Mouse (Mus musculus) macrophage (primary cell): Measurements from ENCODE around the gene Ano10. TPM values are rescaled to one million over a fixed set of nuclear protein-coding genes. Genes with fewer than 3 reads are reported as not detected.

Experiments used
- H3K27ac ChIP-seq: fragments of 350-480 bp; formaldehyde crosslinking; 2 replicates; pipeline ENCODE4 v1.9.0; 2021
- H3K36me3 ChIP-seq: fragments of 350-480 bp; formaldehyde crosslinking; 2 replicates; pipeline ENCODE4 v1.9.0; 2021; ENCODE audit errors: inconsistent target
- H3K4me3 ChIP-seq: fragments of 350-480 bp; formaldehyde crosslinking; 2 replicates; pipeline ENCODE4 v1.9.0; 2021; ENCODE audit errors: inconsistent target
- H3K79me2 ChIP-seq: fragments of 350-480 bp; formaldehyde crosslinking; 2 replicates; pipeline ENCODE4 v1.9.0; 2021; ENCODE audit errors: inconsistent target
- WGBS: methylation state at CpG from one replicate; pipeline ENCODE4 v1.1.7; 2026; ENCODE audit warnings: inconsistent platforms; ENCODE audit not compliant: missing documents; 5-methylcytosine and 5-hydroxymethylcytosine counted together
- polyA plus RNA-seq: library from polyadenylated mRNA; stranded (reverse); fragments of 250-400 nt; gene quantifications from 3 replicates; pipeline ENCODE4 v1.2.4, GENCODE M21; 2018; ENCODE audit warnings: inconsistent platforms

The Ano10 gene
- polyA plus RNA-seq, 1 experiment from 2014 or later = 21.6 TPM

DNA sequence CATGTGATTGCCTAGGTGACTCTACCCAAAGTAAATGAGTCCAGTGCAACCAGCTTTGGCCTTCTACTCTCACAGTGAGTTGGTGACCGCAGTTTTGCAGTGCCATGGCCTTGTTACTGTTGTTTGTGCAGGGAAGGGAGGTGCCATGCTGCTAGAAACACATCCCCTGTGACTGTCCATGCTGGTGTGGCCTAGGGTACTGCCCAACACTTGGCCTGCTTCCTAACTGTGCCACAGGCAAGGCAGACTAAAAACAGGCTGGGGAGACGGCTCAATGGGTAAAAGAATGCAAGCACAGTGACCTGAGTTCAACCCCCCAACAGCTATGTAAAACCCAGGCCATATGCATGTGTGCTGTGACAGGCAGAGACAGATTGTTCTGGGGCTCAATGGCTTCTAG lies 74.3 kb downstream of the Ano10 start:
- Histone ChIP-seq H3K27ac (no peak overlapping the region), H3K4me3 (no peak overlapping the region), H3K79me2 (no peaks in the 10 kb centered on the region), H3K36me3 (no peaks in the 10 kb centered on the region)
- 91% methylated on average over 2 of the region's 2 CpGs for WGBS

DNA sequence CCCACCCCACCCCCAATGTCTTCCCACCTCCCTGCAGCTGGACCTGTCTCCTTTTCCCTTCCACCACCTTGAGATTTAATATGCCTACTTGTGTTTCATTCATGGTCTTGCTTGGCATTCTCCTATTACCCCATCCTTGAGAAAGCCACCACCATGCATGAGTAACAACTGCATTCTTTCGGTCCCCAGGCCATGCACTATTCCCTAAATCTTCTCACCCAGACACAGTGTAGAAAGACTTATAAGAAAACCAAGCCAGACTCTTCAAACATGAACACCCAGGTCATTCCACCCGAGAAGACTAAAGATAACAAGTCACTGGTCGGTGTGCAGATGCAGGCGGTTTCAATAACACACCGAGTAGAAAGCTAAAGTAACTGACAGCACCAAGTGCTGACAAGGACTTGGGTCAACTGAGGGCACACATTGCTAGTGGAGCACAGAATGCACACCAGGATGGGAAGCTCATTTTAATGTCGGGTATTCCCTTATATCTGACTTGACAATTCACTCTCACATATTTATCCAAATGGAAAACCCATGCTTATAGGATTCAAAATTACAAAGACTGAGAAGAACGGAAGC lies 77.2 kb downstream of the Ano10 start:
- no peak overlapping the region for H3K4me3 ChIP-seq
- H3K79me2 ChIP-seq = no peaks in the 10 kb centered on the region
- no peak overlapping the region for H3K27ac ChIP-seq
- 97% methylated on average over 7 of the region's 7 CpGs for WGBS
- no peaks in the 10 kb centered on the region for H3K36me3 ChIP-seq

DNA sequence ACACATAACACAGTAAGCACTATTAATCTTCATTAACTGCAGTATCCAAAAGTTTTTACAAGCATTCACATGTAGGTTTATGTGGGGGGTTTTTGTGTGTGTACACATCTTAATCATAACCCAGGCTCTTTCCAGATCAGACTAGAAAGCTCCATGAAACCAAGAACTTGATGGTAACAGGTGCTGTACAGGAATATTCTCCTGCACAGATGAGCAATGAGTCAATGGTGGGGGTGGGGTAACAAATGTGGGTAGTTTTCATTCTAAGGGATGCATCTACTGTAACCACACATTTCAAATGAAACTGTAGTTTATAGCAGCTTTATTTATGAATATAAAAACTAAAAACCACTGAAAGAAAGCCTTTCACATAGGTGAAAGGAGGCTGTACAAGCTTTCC lies 79.1 kb downstream of the Ano10 start:
- no peaks in the 10 kb centered on the region for H3K36me3 ChIP-seq
- H3K4me3 ChIP-seq = no peak overlapping the region
- H3K27ac ChIP-seq = no peak overlapping the region
- no peaks in the 10 kb centered on the region for H3K79me2 ChIP-seq

DNA sequence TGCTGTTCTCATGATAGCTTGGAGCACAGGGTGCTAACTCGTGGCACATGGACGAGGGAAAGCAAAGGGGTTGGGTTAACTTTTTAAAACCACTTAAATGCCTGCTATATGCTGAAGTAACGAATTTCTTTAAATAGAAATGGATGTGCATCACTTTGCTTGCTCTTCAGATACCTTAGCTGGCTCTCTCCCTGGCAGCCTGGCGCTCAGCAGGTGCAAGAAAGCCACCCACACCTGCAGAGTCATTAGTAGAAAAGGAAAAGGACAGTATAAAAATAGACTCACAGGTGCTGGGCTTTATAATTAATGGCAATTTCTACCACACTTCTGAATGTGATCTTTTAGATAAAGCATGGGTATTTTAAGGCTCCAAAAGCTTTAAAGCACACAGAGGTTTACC lies 85.9 kb downstream of the Ano10 start:
- 96% methylated on average over 4 of the region's 4 CpGs for WGBS
- Histone ChIP-seq H3K79me2 (no peaks in the 10 kb centered on the region), H3K36me3 (no peaks in the 10 kb centered on the region)

DNA sequence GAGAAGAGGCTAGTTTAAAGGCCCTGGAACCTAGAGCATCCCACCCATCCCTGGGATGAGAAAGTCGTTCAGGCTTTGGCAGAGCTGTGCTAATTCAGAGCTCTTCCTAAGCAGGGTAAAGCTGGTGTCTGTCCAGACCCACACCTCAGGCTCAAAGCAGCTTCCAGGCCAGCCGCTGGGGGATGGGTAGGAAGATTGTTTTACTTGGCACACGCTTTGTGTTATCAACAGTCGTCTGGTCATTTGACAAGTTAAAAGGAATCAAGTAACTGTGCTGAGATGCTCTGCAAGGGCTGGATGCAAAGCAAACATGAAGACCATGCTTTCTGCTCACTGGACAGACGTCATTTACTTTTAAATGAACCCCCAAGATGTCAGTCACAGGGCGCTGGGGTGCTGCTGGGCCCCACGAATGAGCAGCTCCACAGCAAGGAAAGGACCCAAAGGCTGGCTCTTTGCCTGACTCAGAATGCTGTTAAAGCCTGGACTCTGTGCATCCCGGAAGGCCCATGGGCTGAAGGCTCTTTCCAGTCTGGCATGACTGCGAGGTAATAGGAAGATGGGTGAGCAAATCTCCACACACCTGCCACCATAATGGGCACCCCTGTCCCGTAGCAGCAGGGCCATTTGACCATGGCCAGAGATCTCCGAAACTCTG lies 88.6 kb downstream of the Ano10 start:
- no peaks in the 10 kb centered on the region for H3K79me2 ChIP-seq
- H3K36me3 ChIP-seq = no peaks in the 10 kb centered on the region
- H3K27ac ChIP-seq = no peak overlapping the region
- H3K4me3 ChIP-seq = no peak overlapping the region
- WGBS = 97% methylated on average over 11 of the region's 11 CpGs

More for the DNA sequence above, 85.9 kb downstream of the Ano10 start:
- Histone ChIP-seq H3K27ac (no peak overlapping the region), H3K4me3 (no peak overlapping the region)

DNA sequence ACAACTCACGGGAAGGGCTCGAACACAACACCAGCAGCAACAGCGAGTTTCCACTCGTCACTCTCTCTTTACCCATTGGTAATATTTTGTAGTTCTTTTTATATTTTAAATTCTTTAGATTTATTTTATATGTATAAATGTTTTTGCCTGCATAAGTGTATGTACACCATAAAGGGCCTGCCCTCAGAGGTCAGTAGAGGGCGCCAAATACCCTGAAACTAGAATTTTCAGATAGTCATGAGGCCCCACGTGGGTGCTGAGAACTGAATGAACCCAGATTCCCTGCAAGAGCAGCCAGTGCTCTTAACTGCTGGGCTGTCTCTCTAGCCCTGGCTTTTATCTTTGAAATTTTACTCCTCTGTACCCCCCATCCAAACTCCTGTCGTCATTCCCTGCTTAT lies 89.7 kb downstream of the Ano10 start:
- Histone ChIP-seq H3K4me3 (no peak overlapping the region), H3K27ac (no peak overlapping the region), H3K79me2 (no peaks in the 10 kb centered on the region), H3K36me3 (no peaks in the 10 kb centered on the region)
- 89% methylated on average over 7 of the region's 7 CpGs for WGBS

DNA sequence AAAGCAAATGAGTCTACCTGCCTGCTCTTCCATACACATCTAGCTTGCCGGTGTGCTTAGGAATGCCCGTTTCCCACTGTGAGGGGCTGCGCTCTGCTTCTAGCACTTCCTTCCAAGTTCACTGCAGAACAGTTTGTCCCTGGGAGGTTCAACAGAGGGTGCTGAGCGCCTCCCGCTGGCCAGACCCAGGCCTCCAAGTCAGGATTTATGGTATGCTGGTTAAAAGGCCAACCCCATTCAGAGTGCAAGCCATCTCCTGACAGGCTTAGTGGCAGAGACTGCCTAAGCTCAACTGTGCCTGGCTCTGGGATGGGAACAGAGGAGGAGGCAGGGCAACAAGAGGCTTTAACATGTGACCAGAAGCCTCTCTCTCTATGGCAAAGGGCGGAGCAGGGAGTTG lies 95.0 kb downstream of the Ano10 start:
- Histone ChIP-seq H3K79me2 (no peaks in the 10 kb centered on the region), H3K27ac (no peak overlapping the region), H3K4me3 (no peak overlapping the region), H3K36me3 (no peaks in the 10 kb centered on the region)
- 89% methylated on average over 6 of the region's 6 CpGs for WGBS

DNA sequence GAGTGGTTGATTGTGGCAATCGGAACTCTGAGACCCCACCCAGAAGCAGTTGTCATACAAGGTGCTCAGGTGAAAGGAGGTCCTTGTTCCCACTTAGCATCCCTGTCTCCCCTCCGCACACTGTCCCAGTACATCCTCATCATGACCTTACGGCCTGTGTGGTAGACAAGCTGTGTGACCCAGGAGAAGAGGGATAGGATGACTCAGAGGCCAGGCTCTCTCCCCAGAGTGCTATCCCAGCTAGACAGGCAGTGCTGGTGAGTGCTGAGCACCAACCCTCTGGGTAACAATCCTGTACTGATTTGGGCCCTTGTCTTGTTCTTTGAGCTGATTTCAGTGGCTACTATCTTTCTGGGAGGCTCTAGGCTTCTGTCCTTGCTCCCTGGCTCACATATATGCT lies 95.6 kb downstream of the Ano10 start:
- Histone ChIP-seq H3K36me3 (no peaks in the 10 kb centered on the region), H3K4me3 (no peak overlapping the region)
- WGBS = 100% methylated on average over 3 of the region's 3 CpGs

DNA sequence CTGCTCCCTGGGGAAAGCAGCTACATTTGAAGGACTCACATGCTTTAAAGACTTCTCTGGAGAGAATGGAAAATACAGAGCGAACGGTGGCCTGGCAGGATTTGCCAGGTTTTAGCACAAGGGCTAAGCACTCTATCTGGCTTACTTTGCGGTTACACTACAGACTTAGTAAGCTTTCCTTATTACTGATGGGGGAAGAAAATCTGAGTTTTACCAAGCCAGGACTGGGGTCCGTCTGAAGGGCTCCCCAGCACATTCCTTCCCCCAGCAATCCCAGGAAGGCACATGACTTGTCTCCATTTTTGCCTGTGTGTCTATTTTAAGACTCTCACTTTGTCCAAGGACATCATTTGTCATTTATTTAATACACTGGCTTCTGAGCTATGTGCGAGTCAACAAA lies 97.2 kb downstream of the Ano10 start:
- 93% methylated on average over 5 of the region's 5 CpGs for WGBS
- no peak overlapping the region for H3K27ac ChIP-seq
- H3K79me2 ChIP-seq = no peaks in the 10 kb centered on the region
- no peaks in the 10 kb centered on the region for H3K36me3 ChIP-seq
- H3K4me3 ChIP-seq = no peak overlapping the region

More for the DNA sequence above, 95.6 kb downstream of the Ano10 start:
- Histone ChIP-seq H3K27ac (no peak overlapping the region), H3K79me2 (no peaks in the 10 kb centered on the region)

DNA sequence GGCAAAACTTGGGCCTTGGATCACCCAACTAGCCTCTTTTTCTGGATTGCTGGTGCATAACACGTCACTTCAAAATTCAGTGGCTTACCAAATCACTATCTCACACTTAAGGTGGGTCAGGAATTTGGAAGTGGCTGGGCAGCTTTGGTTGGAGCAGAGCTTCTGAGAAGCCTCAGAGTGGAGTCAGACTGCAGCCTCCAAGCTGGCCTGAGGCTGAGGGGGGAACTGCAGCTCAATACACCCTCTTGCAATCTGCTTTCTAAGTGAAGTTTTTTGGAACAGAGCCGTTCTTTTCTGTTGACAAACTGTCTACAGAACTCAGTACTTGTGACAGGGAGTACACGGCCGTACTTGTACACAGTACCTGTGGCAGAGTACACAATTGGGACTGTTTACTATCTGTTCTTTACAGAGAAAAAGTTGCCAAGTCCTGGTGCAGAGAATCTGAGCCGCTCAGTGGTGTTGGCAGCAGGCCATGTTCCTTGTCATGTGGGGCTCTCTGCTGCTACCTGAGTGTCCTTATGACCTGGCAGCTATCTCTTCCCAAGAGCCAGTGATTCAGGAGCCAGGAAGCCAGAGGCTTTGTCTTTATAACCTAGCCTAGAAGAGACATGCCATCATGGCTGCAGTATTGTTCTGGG lies 99.1 kb downstream of the Ano10 start:
- Histone ChIP-seq H3K79me2 (no peaks in the 10 kb centered on the region), H3K27ac (no peak overlapping the region)
- WGBS = 100% methylated on average over 5 of the region's 5 CpGs

DNA sequence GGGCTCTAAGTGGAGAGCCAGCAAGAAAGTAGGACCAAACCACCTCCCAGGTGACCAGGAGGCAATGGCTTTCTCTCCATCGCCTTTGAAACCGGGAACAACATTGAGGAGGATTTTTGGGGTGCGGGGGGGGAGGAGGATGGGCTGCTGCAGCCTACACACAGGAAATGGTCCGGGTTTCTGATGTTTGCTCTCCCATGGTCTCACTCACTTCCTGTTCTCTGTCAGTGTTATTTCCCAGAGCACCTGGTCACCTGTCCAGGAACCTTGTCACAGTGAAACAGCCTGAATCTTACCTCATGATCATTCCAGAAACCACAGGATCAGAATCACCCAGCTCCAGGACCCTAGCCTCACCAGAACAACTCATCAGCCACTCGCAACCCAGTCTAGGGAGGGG lies 100.4 kb downstream of the Ano10 start:
- WGBS = 62% methylated on average over 5 of the region's 5 CpGs
- H3K79me2 ChIP-seq = no peaks in the 10 kb centered on the region
- no peak overlapping the region for H3K27ac ChIP-seq
- H3K36me3 ChIP-seq = no peaks in the 10 kb centered on the region
- H3K4me3 ChIP-seq = no peak overlapping the region

More for the DNA sequence above, 99.1 kb downstream of the Ano10 start:
- no peaks in the 10 kb centered on the region for H3K36me3 ChIP-seq
- H3K4me3 ChIP-seq = no peak overlapping the region

DNA sequence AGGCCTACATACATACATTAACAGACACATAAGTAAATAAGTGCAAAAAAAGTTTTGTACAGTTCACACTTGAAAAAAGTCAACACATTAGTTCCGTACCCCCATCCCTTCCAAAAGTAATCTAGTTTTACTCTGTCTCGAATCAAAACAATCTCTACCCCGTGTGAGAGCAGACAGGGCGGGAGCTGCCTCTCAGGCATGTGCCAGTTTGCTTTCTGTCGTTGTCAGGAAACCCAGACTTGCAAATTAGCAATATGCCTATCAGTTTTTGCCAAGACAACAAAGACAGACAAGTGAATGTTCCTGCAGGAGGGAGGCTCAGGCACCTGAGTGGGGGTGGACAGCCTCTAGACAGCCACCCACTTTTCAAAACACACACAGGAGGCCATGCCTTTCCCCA lies 100.9 kb downstream of the Ano10 start:
- whole genome bisulfite sequencing = 81% methylated on average over 5 of the region's 5 CpGs
- H3K27ac ChIP-seq = no peak overlapping the region
- H3K79me2 ChIP-seq = no peaks in the 10 kb centered on the region
- no peaks in the 10 kb centered on the region for H3K36me3 ChIP-seq
- H3K4me3 ChIP-seq = no peak overlapping the region

DNA sequence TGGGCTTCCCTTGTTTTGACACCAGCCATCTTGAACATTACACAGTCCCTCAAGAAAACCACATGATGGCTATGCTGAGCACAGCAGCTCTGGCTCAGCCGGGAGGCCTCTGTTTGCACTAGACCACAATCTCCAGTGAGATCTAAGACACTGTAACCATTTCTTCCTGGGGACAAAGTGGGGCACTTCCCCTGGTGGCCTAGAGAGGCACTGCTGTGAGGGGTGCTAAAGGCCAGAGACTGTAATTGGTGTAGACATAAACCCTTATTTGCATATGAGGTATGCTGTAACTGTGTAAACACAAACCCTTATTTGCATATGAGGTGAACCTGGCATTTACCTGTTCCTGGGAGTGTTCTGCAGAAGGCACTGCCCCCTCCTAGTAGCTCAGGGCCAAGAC lies 105.5 kb downstream of the Ano10 start:
- Histone ChIP-seq H3K4me3 (no peak overlapping the region), H3K36me3 (no peaks in the 10 kb centered on the region), H3K27ac (0 out of 2 replicates have a peak overlapping the region, but pooled peaks have one; percentile 4), H3K79me2 (no peaks in the 10 kb centered on the region)
- 15% methylated on average over 1 of the region's 1 CpGs for WGBS

DNA sequence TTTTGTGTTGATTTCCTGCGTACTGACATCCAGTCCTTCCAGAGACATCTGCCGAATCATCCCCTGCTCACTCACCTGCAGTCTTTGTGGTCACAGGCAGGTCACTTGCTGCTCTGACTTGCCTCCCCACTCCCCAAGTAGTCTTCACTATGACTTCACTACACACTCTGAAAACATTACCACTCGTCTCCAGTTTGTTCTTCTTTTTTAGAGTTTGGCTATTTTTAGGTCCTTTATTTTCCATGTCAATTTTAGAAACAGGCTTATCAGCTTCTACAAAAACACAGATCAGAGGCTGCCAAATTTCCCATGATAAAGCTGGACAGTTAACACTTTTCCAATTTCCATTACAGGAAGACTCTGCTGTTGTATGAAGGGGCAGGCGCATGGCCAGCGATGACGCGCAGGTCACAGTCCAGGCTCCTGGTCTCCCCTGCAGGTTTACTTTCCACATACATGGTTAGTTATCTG lies 106.7 kb downstream of the Ano10 start:
- H3K4me3 ChIP-seq = no peak overlapping the region
- no peaks in the 10 kb centered on the region for H3K79me2 ChIP-seq
- no peaks in the 10 kb centered on the region for H3K36me3 ChIP-seq
- WGBS = 71% methylated on average over 7 of the region's 7 CpGs
- H3K27ac ChIP-seq = 0 out of 2 replicates have a peak overlapping the region, but pooled peaks have one; percentile 1

DNA sequence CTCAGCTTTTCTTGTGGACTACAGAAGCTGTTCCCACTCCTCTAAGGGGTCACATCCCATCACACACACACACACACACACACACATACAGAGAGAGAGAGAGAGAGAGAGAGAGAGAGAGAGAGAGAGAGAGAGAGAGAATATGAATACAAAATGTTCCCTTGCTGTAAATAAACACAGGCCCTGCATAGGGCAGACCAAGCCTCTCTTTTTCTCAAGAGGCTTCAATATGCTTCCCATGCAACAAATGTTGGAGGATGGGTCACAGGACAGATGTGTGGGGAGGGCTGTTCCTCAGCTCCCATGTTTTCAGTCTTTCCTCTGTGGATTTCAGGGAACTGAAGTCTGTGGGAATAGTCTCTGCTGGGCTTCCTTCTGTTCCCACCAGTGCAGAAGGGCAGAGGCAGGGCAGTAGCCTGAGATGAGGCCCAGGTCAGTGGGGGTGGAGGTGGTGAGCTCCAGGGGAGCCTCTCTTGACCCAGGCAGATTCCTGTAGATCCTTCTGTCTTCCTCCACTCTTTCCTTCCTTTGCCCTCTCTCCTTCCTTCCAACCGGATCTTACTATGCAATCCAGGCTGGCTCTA lies 107.5 kb downstream of the Ano10 start:
- H3K36me3 ChIP-seq = no peaks in the 10 kb centered on the region
- H3K79me2 ChIP-seq = no peaks in the 10 kb centered on the region
- no peak overlapping the region for H3K4me3 ChIP-seq
- WGBS = 89% methylated on average over 1 of the region's 1 CpGs
- H3K27ac ChIP-seq = no peak overlapping the region
